Mouse (Mus musculus) ES-E14 (cell line): Measurements from ENCODE around the gene Polr1d. TPM values are rescaled to one million over a fixed set of nuclear protein-coding genes. Genes with fewer than 3 reads are reported as not detected.

Experiments
- DNase-seq: peaks from one replicate; pipeline ENCODE4 v3.0.0-alpha.2; 2013; ENCODE audit warnings: low read depth, low spot score
- H3K27ac ChIP-seq: 2 replicates; pipeline ENCODE4 v1.5.1; 2012; ENCODE audit warnings: low read depth, mild to moderate bottlenecking, low read length, moderate library complexity, mixed read lengths; ENCODE audit not compliant: poor library complexity, insufficient read depth, severe bottlenecking
- H3K36me3 ChIP-seq: 2 replicates; pipeline ENCODE4 v1.6.1; 2012; ENCODE audit warnings: mild to moderate bottlenecking, low read length, moderate library complexity, mixed read lengths; ENCODE audit not compliant: control insufficient read depth, poor library complexity, insufficient read depth, severe bottlenecking
- H3K4me1 ChIP-seq, 2 experiments: fragments of 150-350 bp in 1 of 2; sonication (generic) in 1 of 2; 2 replicates each; pipeline ENCODE4 v1.6.1; 2012; ENCODE audit warnings: low read length in 2 of 2, mild to moderate bottlenecking in 1 of 2, mixed read lengths in 1 of 2; ENCODE audit not compliant: control insufficient read depth in 2 of 2, insufficient read depth in 2 of 2, poor library complexity in 1 of 2
- H3K4me3 ChIP-seq, 2 experiments: fragments of 150-350 bp in 1 of 2; sonication (generic) in 1 of 2; 2 replicates each; pipeline ENCODE4 v1.5.1; 2012; ENCODE audit warnings: low read length in 2 of 2, low read depth in 1 of 2, mild to moderate bottlenecking in 1 of 2, mixed read lengths in 1 of 2; ENCODE audit not compliant: insufficient read depth in 1 of 2, poor library complexity in 1 of 2, severe bottlenecking in 1 of 2
- H3K9ac ChIP-seq: 2 replicates; pipeline ENCODE4 v1.6.1; 2012; ENCODE audit warnings: low read depth, mild to moderate bottlenecking, low read length, mixed read lengths; ENCODE audit not compliant: poor library complexity, insufficient read depth, severe bottlenecking
- H3K9me3 ChIP-seq: fragments of 150-350 bp; sonication (generic); 2 replicates; pipeline ENCODE4 v1.6.1; 2012; ENCODE audit warnings: low read depth, mild to moderate bottlenecking, low read length; ENCODE audit not compliant: control insufficient read depth, insufficient read depth
- CHD2 ChIP-seq: IDR thresholded peaks from 2 replicates; pipeline ENCODE4 v1.6.1; 2014; ENCODE audit warnings: mild to moderate bottlenecking, low read depth, low read length, inconsistent platforms
- HCFC1 ChIP-seq: IDR thresholded peaks from 2 replicates; pipeline ENCODE4 v1.6.1; 2012; ENCODE audit warnings: low read length, inconsistent platforms, borderline replicate concordance; ENCODE audit not compliant: insufficient read depth
- MAFK ChIP-seq: IDR thresholded peaks from 2 replicates; pipeline ENCODE4 v1.6.1; 2014; ENCODE audit warnings: mild to moderate bottlenecking, low read depth, low read length, inconsistent platforms; ENCODE audit not compliant: insufficient read depth
- ZC3H11A ChIP-seq: IDR thresholded peaks from 2 replicates; pipeline ENCODE4 v1.6.1; 2012; ENCODE audit warnings: low read depth, mild to moderate bottlenecking, inconsistent platforms, low read length, borderline replicate concordance
- ZNF384 ChIP-seq: IDR thresholded peaks from 2 replicates; pipeline ENCODE4 v1.6.1; 2012; ENCODE audit warnings: low read depth, low read length, inconsistent platforms
- in situ Hi-C, 2 experiments: fragments of 600-800 bp; cut with MboI; formaldehyde crosslinking; loops; one replicate each; pipeline ENCODE4 v1.15.1; 2025; ENCODE audit warnings: low sequenced_read_pairs in 2 of 2, inconsistent platforms in 1 of 2; ENCODE audit not compliant: unreplicated experiment in 2 of 2
- total RNA-seq: library from RNA; depleted of rRNA; stranded (reverse); fragments of 300-350 nt; gene quantifications from 2 replicates; pipeline ENCODE4 v1.2.3, GENCODE M21; 2012

The Polr1d gene
- total RNA-seq, 1 experiment = 160 TPM

DNA sequence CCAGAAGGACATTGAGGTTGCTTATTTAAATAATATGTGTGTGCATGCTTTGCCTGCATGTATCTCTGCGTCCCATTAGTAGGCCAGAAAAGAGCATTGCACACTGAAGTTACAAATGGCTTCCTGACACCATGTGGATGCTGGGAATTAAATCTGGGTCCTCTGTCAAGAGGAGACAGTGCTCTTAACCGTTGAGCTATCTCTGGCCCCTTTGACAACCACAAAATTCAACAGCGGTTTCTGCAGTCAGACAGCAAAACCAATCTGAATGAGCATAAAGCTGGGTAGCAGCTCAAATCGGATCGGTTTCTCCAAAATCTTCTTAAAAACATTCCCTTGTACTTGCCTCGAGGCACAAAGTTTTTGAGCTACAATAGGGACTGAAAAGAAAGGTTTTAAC is 23.8 kb upstream of the Polr1d start:
- Histone ChIP-seq H3K9ac (no peak overlapping the region), H3K36me3 (no peaks in the 10 kb centered on the region; the same call in 1 of the 2 replicates), H3K4me1 (0 out of 4 replicates have a peak, but pooled peaks cover 0 to 2% of the 10 kb centered on the region in 2 experiments), H3K4me3 (no peak overlapping the region), H3K9me3 (no peaks in the 10 kb centered on the region), H3K27ac (no peak overlapping the region)
- no peak for TF ChIP-seq ZNF384
- TF ChIP-seq MAFK = no peak
- no peak for TF ChIP-seq HCFC1
- no peak for TF ChIP-seq CHD2
- no peak for TF ChIP-seq ZC3H11A
- in situ Hi-C loops = no loop called here
- no peak for DNase-seq

DNA sequence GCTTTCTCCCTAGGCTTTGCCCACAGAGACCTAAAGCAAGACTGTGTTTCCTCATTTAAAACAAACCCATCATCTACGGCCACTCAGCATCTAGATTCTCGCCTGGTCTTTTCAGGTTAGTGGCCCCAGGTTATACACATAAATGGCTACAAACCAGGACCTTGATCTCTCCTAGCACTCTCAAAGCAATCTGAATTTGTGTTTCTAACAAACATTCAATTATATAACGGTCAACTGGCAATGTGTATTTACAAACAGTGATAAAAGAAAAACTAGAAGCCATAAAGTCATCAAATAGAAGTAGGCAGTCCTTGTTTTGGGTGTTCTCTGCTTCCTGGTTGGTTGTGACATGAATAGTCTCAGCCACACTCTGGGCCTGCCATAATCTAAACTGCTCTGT is 23.4 kb upstream of the Polr1d start:
- Histone ChIP-seq H3K4me1 (0 out of 4 replicates have a peak, but pooled peaks cover 0 to 2% of the 10 kb centered on the region in 2 experiments), H3K27ac (no peak overlapping the region), H3K36me3 (no peaks in the 10 kb centered on the region; the same call in 1 of the 2 replicates), H3K9ac (no peak overlapping the region), H3K4me3 (no peak overlapping the region), H3K9me3 (no peaks in the 10 kb centered on the region)
- in situ Hi-C loops = no loop called here
- no peak for DNase-seq
- TF ChIP-seq CHD2 (no peak), MAFK (no peak), ZC3H11A (no peak), ZNF384 (no peak), HCFC1 (no peak)

DNA sequence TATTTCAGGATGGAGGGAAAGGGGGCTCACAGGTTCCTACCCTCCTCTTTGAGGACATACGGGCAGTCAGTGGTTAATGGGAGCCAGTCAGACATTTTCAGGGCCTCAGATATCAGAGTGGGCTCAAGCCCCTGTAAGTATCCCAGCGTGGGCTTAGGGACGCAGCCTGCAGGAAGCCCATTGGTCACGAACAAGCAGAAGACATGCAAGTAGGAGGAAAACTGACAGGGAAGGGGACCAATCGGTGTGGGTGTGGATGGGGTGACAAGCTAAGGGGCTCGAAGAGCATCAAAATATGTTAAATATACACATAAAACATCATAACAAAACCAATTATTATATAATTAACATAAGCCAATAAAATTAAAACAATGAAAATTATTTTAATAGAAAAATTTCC is 22.5 kb upstream of the Polr1d start:
- Histone ChIP-seq H3K4me1 (0 out of 4 replicates have a peak, but pooled peaks cover 0 to 2% of the 10 kb centered on the region in 2 experiments), H3K4me3 (no peak overlapping the region), H3K36me3 (no peaks in the 10 kb centered on the region; the same call in 1 of the 2 replicates), H3K9me3 (no peaks in the 10 kb centered on the region), H3K27ac (no peak overlapping the region), H3K9ac (no peak overlapping the region)
- DNase-seq = no peak
- TF ChIP-seq MAFK (no peak), HCFC1 (no peak), ZC3H11A (no peak), CHD2 (no peak), ZNF384 (no peak)
- in situ Hi-C loops = no loop called here

DNA sequence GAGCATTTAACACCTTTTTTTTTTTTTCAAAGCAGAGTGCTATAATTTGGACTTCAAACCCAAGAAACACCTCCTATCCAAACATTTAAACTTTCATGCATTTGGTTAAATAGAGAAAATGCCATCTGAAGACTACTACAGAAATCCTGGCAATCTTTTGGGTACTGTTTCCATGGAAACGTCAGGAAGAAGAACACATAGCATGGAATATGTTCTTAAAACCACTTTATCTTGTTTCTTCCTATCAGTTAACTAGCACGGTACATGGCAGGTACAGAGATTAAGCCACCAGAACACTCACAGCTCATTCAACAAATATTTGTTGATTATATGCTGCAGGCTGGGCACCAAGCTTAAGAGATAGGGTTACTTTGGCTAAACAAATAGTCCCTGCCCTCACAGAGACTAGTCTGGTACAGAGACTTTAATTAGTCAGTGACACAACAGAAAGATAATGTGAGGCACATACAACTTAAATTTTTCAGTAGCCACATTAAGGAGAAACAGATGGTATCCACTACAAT is 22.0 kb upstream of the Polr1d start:
- no peak for DNase-seq
- in situ Hi-C loops = no loop called here

More for the DNA sequence above, 22.0 kb upstream of the Polr1d start:
- H3K4me1 ChIP-seq = 0 out of 4 replicates have a peak, but pooled peaks cover 0 to 2% of the 10 kb centered on the region in 2 experiments
- no peak overlapping the region for H3K4me3 ChIP-seq
- no peaks in the 10 kb centered on the region for H3K9me3 ChIP-seq
- H3K9ac ChIP-seq = no peak overlapping the region
- no peaks in the 10 kb centered on the region; the same call in 1 of the 2 replicates for H3K36me3 ChIP-seq
- no peak for TF ChIP-seq ZNF384
- no peak for TF ChIP-seq MAFK
- TF ChIP-seq CHD2 = no peak
- no peak for TF ChIP-seq HCFC1
- no peak for TF ChIP-seq ZC3H11A
- H3K27ac ChIP-seq = no peak overlapping the region
